Mouse (Mus musculus) megakaryocyte, embryonic 14.5 days (primary cell): ENCODE data around the gene 9330182L06Rik. TPM values are rescaled to one million over a fixed set of nuclear protein-coding genes. Genes with fewer than 3 reads are reported as not detected.

Experiments
- H3K27me3 ChIP-seq: replicated peaks from 2 replicates; pipeline ENCODE3; 2012; ENCODE audit warnings: inconsistent platforms
- H3K36me3 ChIP-seq: replicated peaks from 2 replicates; pipeline ENCODE3; 2012; ENCODE audit warnings: low read length, inconsistent platforms, mixed read lengths
- H3K4me1 ChIP-seq: 2 replicates; pipeline ENCODE4 v1.6.1; 2012; ENCODE audit warnings: inconsistent platforms
- H3K4me3 ChIP-seq: replicated peaks from 2 replicates; pipeline ENCODE3; 2012; ENCODE audit warnings: moderate library complexity, mild to moderate bottlenecking, inconsistent platforms
- H3K9me3 ChIP-seq: 2 replicates; pipeline ENCODE4 v1.6.1; 2012; ENCODE audit warnings: inconsistent platforms
- FLI1 ChIP-seq: IDR thresholded peaks from 2 replicates; pipeline ENCODE4 v1.6.1; 2012; ENCODE audit warnings: low read length, inconsistent platforms, mixed read lengths
- GATA1 ChIP-seq: IDR thresholded peaks from 3 replicates; pipeline ENCODE4 v1.6.1; 2012; ENCODE audit warnings: mixed read lengths, low read length, inconsistent platforms, borderline replicate concordance
- polyA plus RNA-seq: library from polyadenylated mRNA; stranded (reverse); fragments of >175 nt; gene quantifications from 2 replicates; pipeline ENCODE4 v1.2.3, GENCODE M21; 2012; ENCODE audit warnings: low replicate concordance; ENCODE audit not compliant: insufficient read depth

Gene 9330182L06Rik
- polyA plus RNA-seq, 1 experiment, result 0.09 TPM

- H3K27me3 ChIP-seq, result no peaks in the 10 kb centered on the region
- no peaks in the 10 kb centered on the region for H3K4me1 ChIP-seq
- H3K9me3 ChIP-seq, result no peaks in the 10 kb centered on the region
Observed at GRCm38 (mm10) chr5:9327528-9327927, 61.6 kb downstream of the 9330182L06Rik start.

GRCm38 (mm10) chr5:9338756-9339510, 73.0 kb downstream of the 9330182L06Rik start:
- Histone ChIP-seq H3K4me1 (no peaks in the 10 kb centered on the region), H3K9me3 (no peaks in the 10 kb centered on the region), H3K27me3 (no peaks in the 10 kb centered on the region), H3K36me3 (no peaks in the 10 kb centered on the region), H3K4me3 (no peak overlapping the region)
- TF ChIP-seq FLI1 (no peak), GATA1 (no peak)

More at GRCm38 (mm10) chr5:9327528-9327927, 61.6 kb downstream of the 9330182L06Rik start:
- TF ChIP-seq GATA1 (no peak), FLI1 (no peak)
- Histone ChIP-seq H3K4me3 (no peak overlapping the region), H3K36me3 (no peaks in the 10 kb centered on the region)

GRCm38 (mm10) chr5:9339511-9340173, 73.7 kb downstream of the 9330182L06Rik start:
- TF ChIP-seq GATA1, result no peak
- TF ChIP-seq FLI1, result no peak
- Histone ChIP-seq H3K4me1 (no peaks in the 10 kb centered on the region), H3K27me3 (no peaks in the 10 kb centered on the region), H3K9me3 (no peaks in the 10 kb centered on the region), H3K4me3 (no peak overlapping the region), H3K36me3 (no peaks in the 10 kb centered on the region)

- Histone ChIP-seq H3K4me3 (no peak overlapping the region), H3K4me1 (peaks cover 11% of the 10 kb centered on the region), H3K9me3 (no peaks in the 10 kb centered on the region), H3K36me3 (no peaks in the 10 kb centered on the region), H3K27me3 (no peaks in the 10 kb centered on the region)
- TF ChIP-seq FLI1 (no peak), GATA1 (no peak)
Observed at GRCm38 (mm10) chr5:9344581-9344980, 78.7 kb downstream of the 9330182L06Rik start.

- Histone ChIP-seq H3K4me1 (peaks cover 11% of the 10 kb centered on the region), H3K27me3 (no peaks in the 10 kb centered on the region), H3K4me3 (no peak overlapping the region), H3K9me3 (no peaks in the 10 kb centered on the region), H3K36me3 (no peaks in the 10 kb centered on the region)
- TF ChIP-seq FLI1, result no peak
Observed at GRCm38 (mm10) chr5:9345038-9345617, 79.2 kb downstream of the 9330182L06Rik start.

GRCm38 (mm10) chr5:9345625-9346024, 79.7 kb downstream of the 9330182L06Rik start:
- H3K36me3 ChIP-seq, result no peaks in the 10 kb centered on the region
- H3K4me3 ChIP-seq, result no peak overlapping the region
- H3K4me1 ChIP-seq, result peaks cover 11% of the 10 kb centered on the region
- TF ChIP-seq FLI1 (no peak), GATA1 (no peak)
- H3K9me3 ChIP-seq, result no peaks in the 10 kb centered on the region
- H3K27me3 ChIP-seq, result no peaks in the 10 kb centered on the region

GRCm38 (mm10) chr5:9346510-9346909, 80.6 kb downstream of the 9330182L06Rik start:
- TF ChIP-seq FLI1, result no peak
- no peak for TF ChIP-seq GATA1
- peak overlapping the region; percentile 52 for H3K4me3 ChIP-seq
- H3K4me1 ChIP-seq, result peaks cover 11% of the 10 kb centered on the region

GRCm38 (mm10) chr5:9352163-9352562, 86.2 kb downstream of the 9330182L06Rik start:
- TF ChIP-seq FLI1 (no peak), GATA1 (no peak)
- Histone ChIP-seq H3K27me3 (no peaks in the 10 kb centered on the region), H3K4me3 (no peak overlapping the region)

More at GRCm38 (mm10) chr5:9346510-9346909, 80.6 kb downstream of the 9330182L06Rik start:
- no peaks in the 10 kb centered on the region for H3K9me3 ChIP-seq
- no peaks in the 10 kb centered on the region for H3K27me3 ChIP-seq
- H3K36me3 ChIP-seq, result no peaks in the 10 kb centered on the region

GRCm38 (mm10) chr5:9352646-9353045, 86.7 kb downstream of the 9330182L06Rik start:
- Histone ChIP-seq H3K9me3 (peaks cover 6% of the 10 kb centered on the region; the same call in 1 of the 2 replicates), H3K27me3 (no peaks in the 10 kb centered on the region), H3K36me3 (no peaks in the 10 kb centered on the region), H3K4me1 (peaks cover under 1% of the 10 kb centered on the region; the same call in 1 of the 2 replicates), H3K4me3 (no peak overlapping the region)
- no peak for TF ChIP-seq GATA1
- no peak for TF ChIP-seq FLI1

More at GRCm38 (mm10) chr5:9352163-9352562, 86.2 kb downstream of the 9330182L06Rik start:
- Histone ChIP-seq H3K36me3 (no peaks in the 10 kb centered on the region), H3K9me3 (peaks cover 6% of the 10 kb centered on the region; the same call in 1 of the 2 replicates), H3K4me1 (peaks cover 6% of the 10 kb centered on the region)

GRCm38 (mm10) chr5:9354257-9354656, 88.3 kb downstream of the 9330182L06Rik start:
- no peak overlapping the region for H3K4me3 ChIP-seq
- no peak for TF ChIP-seq GATA1
- TF ChIP-seq FLI1, result no peak
- H3K36me3 ChIP-seq, result no peaks in the 10 kb centered on the region
- peaks cover 4% of the 10 kb centered on the region; the same call in 1 of the 2 replicates for H3K4me1 ChIP-seq
- H3K27me3 ChIP-seq, result no peaks in the 10 kb centered on the region
- H3K9me3 ChIP-seq, result peaks cover 6% of the 10 kb centered on the region; the same call in 1 of the 2 replicates
